In genomic region chr5:5359370-5359769, GRCm38 (mm10) we compare ENCODE assay signal across 16 mouse cellular contexts.
DNase-seq lines count a peak whose midpoint lies in the region; TF ChIP-seq lines count a peak whose summit lies in the region.
"Had no signal": no experiment of that assay in that cellular context is flagged by ENCODE, and none has a peak within 500 bp of the region (broad histone marks: within the 10 kb centered on the region; RNA-seq: fewer than 3 reads in every experiment).

No protein-coding gene starts in this region.

- H3K36me3 ChIP-seq in liver, adult 2 months (ENCODE audit: control insufficient read depth, insufficient read depth, low read length) = no peaks in the 10 kb centered on the region
- H3K36me3 ChIP-seq in testis, adult 2 months (ENCODE audit: control insufficient read depth, insufficient read depth, low read length) = no peaks in the 10 kb centered on the region
- peaks cover 29% of the 10 kb centered on the region for H3K36me3 ChIP-seq in embryonic facial prominence, embryonic 10.5 days (replicated peaks)
- H3K36me3 ChIP-seq: neural tube, embryonic 12.5 days had no signal

- no peaks in the 10 kb centered on the region for H3K79me2 ChIP-seq in liver, adult 2 months (ENCODE audit: control insufficient read depth, insufficient read depth, low read length)

- TF ChIP-seq CTCF in gastrocnemius, adult 2 months (IDR thresholded peaks at IDR 0.05) = peak; percentile 47
- peak; percentile 13; the same call in 1 of the 2 replicates for TF ChIP-seq CTCF in liver, adult 2 months (IDR thresholded peaks at IDR 0.05; ENCODE audit: low read depth, low read length)
- TF ChIP-seq CTCF in testis, adult 2 months (IDR thresholded peaks at IDR 0.05; ENCODE audit: control insufficient read depth, insufficient read depth, insufficient replicate concordance, low read depth, low read length) = peak; percentile 30; the same call in 1 of the 2 replicates

- no peak overlapping the region for H3K9ac ChIP-seq in liver, adult 2 months (ENCODE audit: low read depth, low read length)
- H3K9ac ChIP-seq: heart, embryonic 13.5 days; hindbrain, embryonic 13.5 days; neural tube, embryonic 12.5 days had no signal

- peaks cover 5% of the 10 kb centered on the region; the same call in 1 of the 2 replicates for H3K9me3 ChIP-seq in embryonic facial prominence, embryonic 10.5 days
- H3K9me3 ChIP-seq: hindbrain, embryonic 13.5 days; neural tube, embryonic 12.5 days had no signal

- H3K27me3 ChIP-seq in liver, adult 2 months (ENCODE audit: control insufficient read depth, insufficient read depth, low read length) = no peaks in the 10 kb centered on the region
- H3K27me3 ChIP-seq in testis, adult 2 months (ENCODE audit: control insufficient read depth, insufficient read depth, low read length) = no peaks in the 10 kb centered on the region
- H3K27me3 ChIP-seq in embryonic facial prominence, embryonic 10.5 days (replicated peaks; ENCODE audit: low read depth, poor library complexity, severe bottlenecking) = no peaks in the 10 kb centered on the region
- H3K27me3 ChIP-seq: heart, embryonic 13.5 days; hindbrain, embryonic 13.5 days; neural tube, embryonic 12.5 days had no signal

- WGBS in liver, adult 2 months = 93% methylated on average over 5 of the region's 5 CpGs
- WGBS in embryonic facial prominence, embryonic 10.5 days = 96% methylated on average over 5 of the region's 5 CpGs

- H3K4me1 ChIP-seq in liver, adult 2 months (ENCODE audit: control insufficient read depth, insufficient read depth, low read length) = no peaks in the 10 kb centered on the region; the same call in 1 of the 2 replicates
- peaks cover 4% of the 10 kb centered on the region for H3K4me1 ChIP-seq in testis, adult 2 months (ENCODE audit: control insufficient read depth, insufficient read depth, low read length)
- H3K4me1 ChIP-seq in embryonic facial prominence, embryonic 10.5 days = peaks cover 18% of the 10 kb centered on the region
- H3K4me1 ChIP-seq: neural tube, embryonic 12.5 days had no signal

- H3K4me3 ChIP-seq in gastrocnemius, adult 2 months = no peak overlapping the region
- H3K4me3 ChIP-seq in liver, adult 2 months (ENCODE audit: insufficient read depth, low read depth, low read length) = no peak overlapping the region
- H3K4me3 ChIP-seq in testis, adult 2 months (ENCODE audit: control insufficient read depth, low read depth, low read length) = no peak overlapping the region
- no peak overlapping the region for H3K4me3 ChIP-seq in embryonic facial prominence, embryonic 10.5 days
- H3K4me3 ChIP-seq: heart, embryonic 13.5 days; hindbrain, embryonic 13.5 days; neural tube, embryonic 12.5 days had no signal

- DNase-seq in gastrocnemius, adult 2 months = no peak
- DNase-seq in gastrocnemius, postnatal 10 days = no peak
- no peak for DNase-seq in liver, adult 2 months (ENCODE audit: extremely low read depth, low read depth, low spot score)
- no peak for DNase-seq in liver
- DNase-seq in testis, postnatal 10 days (ENCODE audit: low spot score) = no peak
- DNase-seq in embryonic facial prominence, embryonic 10.5 days (ENCODE audit: low spot score) = no peak
- DNase-seq in left cerebral cortex, adult 8-10 months (ENCODE audit: low spot score in 2 of 2) = no peak
- DNase-seq: cerebellum, adult 11-12 months; gastrocnemius, postnatal 36 days; midbrain, embryonic 14.5 days; right cerebral cortex, postnatal 4 days; thymus, postnatal 25 days had no signal

- 0 out of 2 replicates have a peak overlapping the region, but pooled peaks have one; percentile 28 for H3K27ac ChIP-seq in gastrocnemius, adult 2 months
- H3K27ac ChIP-seq in liver, adult 2 months (replicated peaks; ENCODE audit: insufficient read depth, low read depth, low read length) = no peak overlapping the region
- no peak overlapping the region for H3K27ac ChIP-seq in testis, adult 2 months (ENCODE audit: control insufficient read depth, insufficient read depth, low read depth, low read length)
- no peak overlapping the region for H3K27ac ChIP-seq in embryonic facial prominence, embryonic 10.5 days (replicated peaks)
- H3K27ac ChIP-seq: heart, embryonic 13.5 days; hindbrain, embryonic 13.5 days; neural tube, embryonic 12.5 days had no signal

- TF ChIP-seq POLR2A in liver, adult 2 months (IDR thresholded peaks at IDR 0.05; ENCODE audit: extremely low read depth, insufficient read depth, low read length) = no peak
- no peak for TF ChIP-seq POLR2A in testis, adult 2 months (IDR thresholded peaks at IDR 0.05; ENCODE audit: control insufficient read depth, low read depth, low read length)

- intact Hi-C loops in gastrocnemius, adult 2 months (cut with DNase I) = no loop called here
